Comparison of ENCODE assay signal across 16 mouse cellular contexts in the genomic region with DNA sequence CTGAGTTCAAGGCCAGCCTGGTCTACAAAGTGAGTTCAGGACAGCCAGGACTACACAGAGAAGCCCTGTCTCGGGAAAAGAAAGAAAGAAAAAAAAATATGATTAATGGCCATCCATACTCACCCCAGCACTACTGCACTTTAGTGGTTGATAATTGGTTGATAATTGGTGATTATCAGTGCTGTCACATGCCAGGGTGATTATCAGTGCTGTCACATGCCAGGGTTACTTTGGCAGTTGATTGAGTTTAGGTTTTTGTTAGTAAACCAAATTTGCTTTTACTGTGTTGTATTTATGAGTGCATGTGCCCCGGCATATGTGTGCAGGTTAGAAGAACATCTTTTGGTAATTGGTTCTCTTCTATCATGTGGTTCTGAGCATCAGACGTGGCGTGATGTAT.
"Had no signal": no experiment of that assay in that cellular context is flagged by ENCODE, and none has a peak within 500 bp of the region (broad histone marks: within the 10 kb centered on the region; RNA-seq: fewer than 3 reads in every experiment).

No protein-coding gene starts in this region.

- H3K4me2 ChIP-seq: kidney, embryonic 15.5 days; limb, embryonic 12.5 days; limb, embryonic 15.5 days; liver, embryonic 15.5 days; lung, embryonic 14.5 days; midbrain, embryonic 13.5 days had no signal

- ATAC-seq: intestine, postnatal 0 days; lung, postnatal 0 days; midbrain, embryonic 13.5 days had no signal

- H3K9ac ChIP-seq: kidney, embryonic 15.5 days; limb, embryonic 12.5 days; limb, embryonic 15.5 days; liver, embryonic 15.5 days; lung, embryonic 14.5 days; midbrain, embryonic 13.5 days had no signal

- H3K4me1 ChIP-seq: limb, embryonic 12.5 days; limb, embryonic 15.5 days; midbrain, embryonic 13.5 days had no signal

- H3K4me3 ChIP-seq: kidney, embryonic 15.5 days; left cerebral cortex, adult 2 months; limb, embryonic 12.5 days; limb, embryonic 15.5 days; liver, embryonic 15.5 days; midbrain, embryonic 13.5 days had no signal

- H3K9me3 ChIP-seq: kidney, embryonic 15.5 days; limb, embryonic 12.5 days; limb, embryonic 15.5 days; liver, embryonic 15.5 days; midbrain, embryonic 13.5 days had no signal

- DNase-seq: kidney, adult 8-10 months; kidney, postnatal 10 days; kidney, postnatal 36 days; layer of hippocampus, postnatal 36 days; left cerebral cortex, postnatal 4 days; lung, embryonic 14.5 days; right cerebral cortex, postnatal 4 days; thymus, postnatal 25 days had no signal

- H3K27me3 ChIP-seq: kidney, embryonic 15.5 days; limb, embryonic 12.5 days; limb, embryonic 15.5 days; liver, embryonic 15.5 days; midbrain, embryonic 13.5 days had no signal

- H3K27ac ChIP-seq: kidney, embryonic 15.5 days; left cerebral cortex, adult 2 months; limb, embryonic 12.5 days; limb, embryonic 15.5 days; liver, embryonic 15.5 days; midbrain, embryonic 13.5 days had no signal
